Mouse (Mus musculus) c-Kit-negative CD71-positive TER-119-positive erythroid progenitor cells, embryonic 14.5 days (primary cell): ENCODE measurements around the gene Rasgrp3.

Experiments used
- DNase-seq: peaks from one replicate; pipeline ENCODE4 v3.0.0-alpha.2; 2013; ENCODE audit warnings: low read depth, low spot score

The Rasgrp3 gene

DNA sequence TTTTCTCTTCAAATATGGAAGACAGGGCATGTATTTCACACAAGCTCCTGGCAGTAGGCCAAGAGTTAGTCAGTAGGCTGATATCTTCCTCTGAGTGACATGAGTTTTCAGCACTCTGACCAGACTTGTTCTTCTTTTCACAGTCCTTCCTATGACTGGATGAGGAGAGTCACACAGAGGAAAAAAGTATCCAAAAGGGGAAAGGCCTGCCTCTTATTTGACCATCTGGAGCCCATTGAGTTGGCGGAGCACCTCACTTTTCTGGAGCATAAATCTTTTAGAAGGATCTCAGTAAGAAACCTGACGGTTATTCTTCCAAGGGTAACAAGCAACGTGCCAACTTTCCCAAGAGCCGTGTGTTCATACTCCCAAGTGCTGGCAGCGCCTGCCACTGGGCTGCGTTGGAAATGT lies 62.5 kb downstream of the Rasgrp3 start:
- DNase-seq: no peak

DNA sequence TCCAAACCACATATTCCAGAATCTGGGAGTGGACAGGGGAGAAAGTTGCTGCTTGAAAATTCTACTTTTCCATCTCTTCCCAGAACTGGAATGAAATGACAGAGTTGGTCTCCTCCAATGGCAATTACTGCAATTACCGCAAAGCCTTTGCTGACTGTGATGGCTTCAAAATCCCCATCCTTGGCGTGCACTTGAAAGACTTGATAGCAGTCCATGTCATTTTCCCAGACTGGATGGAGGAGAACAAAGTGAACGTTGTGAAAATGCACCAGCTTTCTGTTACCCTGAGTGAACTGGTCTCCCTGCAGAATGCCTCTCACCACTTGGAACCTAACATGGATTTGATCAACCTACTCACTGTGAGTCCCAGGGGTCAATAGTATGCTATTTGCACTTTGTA lies 67.3 kb downstream of the Rasgrp3 start:
- DNase-seq: no peak

DNA sequence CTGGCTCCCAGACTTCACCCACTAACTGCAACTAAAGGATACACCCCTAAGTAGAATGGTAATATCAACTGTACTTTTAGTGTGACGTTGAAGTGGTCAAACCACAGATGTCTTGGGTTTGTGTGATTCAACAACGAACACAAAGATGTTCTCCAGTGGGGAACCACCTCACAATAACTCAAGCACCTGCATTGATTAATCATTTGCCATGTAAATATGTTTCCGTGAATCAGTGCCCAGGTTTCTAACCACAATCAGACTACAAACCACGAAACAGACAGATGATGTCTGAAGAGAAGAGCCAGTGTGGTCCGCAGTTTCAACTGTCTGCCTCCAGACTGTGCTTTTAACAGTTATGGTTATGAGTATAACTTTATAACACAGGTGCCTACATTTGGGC lies 69.4 kb downstream of the Rasgrp3 start:
- DNase-seq: no peak

- no peak for DNase-seq
Measured at GRCm38 (mm10) chr17:75506097-75506675, 70.5 kb downstream of the Rasgrp3 start.

DNA sequence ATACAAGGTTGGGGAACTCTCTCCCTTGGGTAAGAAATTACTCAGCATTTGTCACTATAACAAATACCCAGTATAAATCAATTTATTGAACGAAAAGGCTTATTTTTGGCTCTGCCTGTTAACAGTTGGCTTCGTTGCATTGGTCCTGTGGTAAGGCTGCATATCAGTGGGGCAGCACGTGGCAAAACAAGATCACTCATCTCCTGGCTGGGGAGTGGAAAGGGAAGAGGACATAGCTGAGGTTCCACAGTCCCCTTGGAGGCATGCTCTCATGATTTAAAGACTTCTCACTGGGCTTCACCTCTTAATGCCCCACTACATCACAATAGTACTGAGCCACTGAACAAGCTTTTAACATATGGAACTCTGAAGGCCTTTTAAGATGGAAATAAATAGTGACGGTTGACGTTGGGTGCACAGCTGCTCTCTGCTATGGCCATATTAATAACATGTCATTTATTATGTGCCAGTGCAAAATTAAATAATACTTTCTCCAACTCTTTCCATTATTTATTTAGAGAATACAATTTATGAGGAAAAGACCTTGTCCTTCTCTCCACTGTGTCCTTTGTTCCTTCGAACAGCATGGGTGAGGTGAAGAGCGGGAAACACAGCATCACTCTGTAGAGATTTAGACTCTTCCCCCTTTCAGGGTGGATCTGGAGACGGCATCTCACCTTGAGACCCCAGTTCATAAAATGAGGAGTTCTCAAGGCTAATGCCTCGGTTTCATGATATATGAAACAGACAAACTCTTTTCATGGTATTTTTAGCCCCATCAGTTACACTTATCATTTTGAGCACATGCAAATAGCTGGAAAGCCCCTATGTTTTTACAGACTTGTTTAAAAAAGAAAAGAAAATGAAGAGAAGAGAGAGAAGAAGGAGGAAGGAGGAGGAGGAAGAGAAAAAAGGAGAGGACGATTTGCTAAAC lies 71.3 kb downstream of the Rasgrp3 start:
- no peak for DNase-seq

- DNase-seq: no peak
Measured at GRCm38 (mm10) chr17:75509257-75509656, 73.6 kb downstream of the Rasgrp3 start.

DNA sequence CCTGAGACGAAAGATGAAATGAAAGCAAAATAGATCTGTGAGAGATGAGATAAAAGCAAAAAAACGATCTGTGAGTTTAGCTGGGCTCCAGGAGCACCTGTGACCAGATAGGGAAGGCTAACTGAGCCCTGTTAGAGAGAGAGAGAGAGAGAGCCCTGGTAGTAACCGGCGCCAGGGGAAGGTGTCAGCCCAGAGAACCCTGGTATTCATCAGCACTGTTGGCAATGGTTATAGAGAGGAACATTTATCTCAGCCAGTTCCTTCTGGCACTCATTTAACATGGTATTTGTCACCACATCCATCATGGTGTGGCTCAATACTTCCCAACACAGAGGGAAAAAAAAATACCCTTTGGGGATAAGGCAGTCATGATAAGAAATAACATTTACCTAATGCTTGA lies 80.9 kb downstream of the Rasgrp3 start:
- no peak for DNase-seq

GRCm38 (mm10) chr17:75518181-75518901 lies 82.6 kb downstream of the Rasgrp3 start:
- no peak for DNase-seq

DNA sequence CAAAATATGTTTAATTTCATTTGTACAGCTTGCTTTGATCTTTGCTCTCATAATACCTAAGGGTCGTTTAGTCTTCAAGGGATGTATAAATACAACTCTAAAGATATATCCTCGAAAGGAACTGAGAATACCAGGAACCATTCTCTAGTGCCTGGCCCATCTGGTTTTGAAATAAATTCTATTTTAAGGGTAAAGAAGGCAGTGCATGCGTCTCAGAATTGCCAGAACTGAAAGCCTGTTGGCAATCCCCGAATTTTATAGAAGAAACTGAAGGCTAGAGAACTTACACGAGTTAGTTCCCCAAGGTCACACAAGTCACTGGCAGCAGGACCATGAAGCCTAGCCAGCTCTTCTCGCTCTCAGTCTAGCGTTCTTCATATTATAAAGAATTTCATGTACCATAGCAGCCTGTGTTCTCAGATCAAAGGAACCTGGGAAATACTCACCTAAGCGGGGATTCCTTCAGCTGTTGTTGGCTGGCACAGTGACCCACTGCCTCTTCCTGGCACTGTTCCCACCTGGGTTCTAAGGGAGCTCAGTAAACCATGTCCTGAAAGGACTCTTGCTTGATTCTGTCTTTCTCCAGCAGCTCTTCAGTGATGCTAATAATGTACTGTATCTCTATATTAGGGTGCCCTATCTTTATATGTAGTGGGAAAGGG lies 83.7 kb downstream of the Rasgrp3 start:
- no peak for DNase-seq

DNA sequence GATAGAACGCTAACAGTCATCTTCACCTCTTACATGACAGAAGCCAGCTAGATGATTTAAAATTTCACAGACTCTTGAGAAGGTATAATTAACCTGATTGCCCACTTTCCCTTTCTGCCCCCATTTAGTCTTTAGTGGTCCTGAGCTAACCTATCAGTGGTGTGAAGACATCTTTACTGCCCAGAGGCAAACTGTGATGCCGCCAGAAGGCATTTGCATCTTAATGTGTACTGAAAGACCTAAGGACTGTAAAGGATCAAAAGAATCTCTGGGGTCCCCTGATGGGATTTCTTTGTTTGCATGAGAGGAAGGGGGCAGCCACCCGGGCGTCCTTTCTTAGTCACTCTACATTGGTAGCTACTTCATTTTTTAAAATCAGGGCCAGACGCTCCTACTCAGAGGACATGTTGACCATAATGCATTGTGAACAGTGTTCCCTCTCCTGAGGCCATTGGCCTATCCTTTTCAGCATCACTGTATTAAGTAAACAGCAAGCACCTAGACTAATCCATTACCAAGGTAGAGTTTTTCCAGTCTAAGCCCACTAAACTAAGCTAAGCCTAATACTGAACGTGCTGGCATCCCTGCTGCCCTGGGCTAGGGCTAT lies 85.6 kb downstream of the Rasgrp3 start:
- DNase-seq: no peak

DNA sequence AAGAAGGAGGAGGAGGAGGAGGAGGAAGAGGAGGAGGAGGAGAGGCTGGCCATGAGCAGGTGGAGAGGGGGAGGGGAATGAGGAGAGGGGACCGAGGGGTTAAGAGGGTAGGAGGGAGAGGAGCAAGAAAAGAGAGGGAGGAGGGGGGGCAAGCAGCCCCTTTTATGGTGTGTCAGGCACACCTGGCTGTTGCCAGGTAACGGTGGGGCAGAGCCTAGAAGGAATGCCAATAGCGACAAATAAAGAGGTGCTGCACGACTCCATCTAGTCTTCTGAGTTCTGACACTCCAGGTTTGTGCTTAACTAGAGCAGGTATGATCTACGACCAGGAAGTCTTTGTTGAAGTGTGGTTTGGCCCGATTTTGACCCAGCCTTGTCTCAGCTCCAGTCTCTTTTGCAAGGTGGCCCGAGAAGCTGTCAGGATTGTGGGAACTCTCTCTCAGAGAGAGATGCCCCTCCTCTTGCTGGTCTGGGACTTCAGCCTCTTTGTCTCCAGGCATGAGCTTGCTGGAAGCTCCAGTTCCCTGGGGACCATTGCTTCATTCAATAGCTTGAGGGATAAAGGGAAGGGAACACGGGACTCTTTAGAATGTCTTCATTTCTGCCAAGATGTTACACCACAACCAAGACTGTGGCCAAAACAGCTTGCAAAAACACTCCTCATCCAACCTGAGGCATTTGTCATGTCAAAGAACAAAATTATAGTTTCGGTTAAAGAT lies 86.8 kb downstream of the Rasgrp3 start:
- no peak for DNase-seq

DNA sequence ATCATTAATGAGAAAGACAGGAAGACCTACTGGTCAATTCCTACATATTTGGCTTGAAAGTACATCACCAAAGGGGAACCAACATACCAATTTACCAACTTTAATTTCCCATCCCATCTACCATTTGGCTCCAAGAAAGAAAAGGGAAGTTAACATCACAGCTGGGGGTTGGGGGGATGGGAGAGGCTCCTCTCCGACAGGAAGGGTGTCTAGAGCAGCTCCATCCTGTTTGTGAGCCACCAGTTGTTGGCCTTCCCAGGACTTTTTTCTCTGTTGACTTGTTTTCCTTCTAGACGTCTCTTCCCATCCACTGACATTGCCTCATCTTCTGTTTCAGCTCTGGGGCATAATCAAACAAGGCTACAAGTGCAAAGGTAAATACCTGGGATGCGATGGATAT lies 88.1 kb downstream of the Rasgrp3 start:
- DNase-seq: no peak

- DNase-seq: no peak
Measured at GRCm38 (mm10) chr17:75526411-75526810, 90.7 kb downstream of the Rasgrp3 start.

DNA sequence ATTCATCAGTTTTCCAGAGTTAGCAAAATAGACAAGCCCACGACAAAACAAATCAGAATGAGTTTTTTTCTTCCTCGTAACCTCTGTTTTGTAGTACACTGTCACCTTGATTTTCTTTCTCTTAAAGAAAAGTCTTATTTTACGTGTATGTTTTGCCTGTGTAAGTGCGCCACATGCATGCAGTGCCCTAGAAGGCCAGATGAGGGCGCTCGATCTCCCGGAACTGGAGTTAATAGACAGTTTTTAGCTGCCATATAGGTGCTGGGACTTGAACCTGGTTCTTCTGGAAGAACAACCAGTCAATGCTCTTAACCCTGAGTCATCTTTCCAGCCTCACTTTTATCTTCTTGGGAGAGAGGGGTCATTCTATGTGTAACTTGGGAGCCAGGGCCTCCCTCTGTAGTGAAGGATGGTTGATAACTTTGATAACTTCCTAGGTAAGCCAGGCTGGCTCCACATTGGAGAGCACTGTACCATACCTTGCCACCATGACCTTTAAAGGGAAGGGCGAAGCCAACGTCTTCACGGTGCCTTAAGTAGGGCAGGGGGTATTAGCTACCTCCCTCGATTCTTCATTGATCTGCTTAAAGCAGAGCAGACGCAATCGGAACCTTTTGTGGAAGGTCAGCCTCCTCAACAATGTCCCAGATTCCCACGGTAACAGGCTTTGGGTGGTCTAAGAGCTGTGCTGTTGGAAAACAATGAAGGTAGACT lies 93.7 kb downstream of the Rasgrp3 start:
- DNase-seq: no peak

GRCm38 (mm10) chr17:75532469-75532986 lies 96.8 kb downstream of the Rasgrp3 start:
- no peak for DNase-seq

DNA sequence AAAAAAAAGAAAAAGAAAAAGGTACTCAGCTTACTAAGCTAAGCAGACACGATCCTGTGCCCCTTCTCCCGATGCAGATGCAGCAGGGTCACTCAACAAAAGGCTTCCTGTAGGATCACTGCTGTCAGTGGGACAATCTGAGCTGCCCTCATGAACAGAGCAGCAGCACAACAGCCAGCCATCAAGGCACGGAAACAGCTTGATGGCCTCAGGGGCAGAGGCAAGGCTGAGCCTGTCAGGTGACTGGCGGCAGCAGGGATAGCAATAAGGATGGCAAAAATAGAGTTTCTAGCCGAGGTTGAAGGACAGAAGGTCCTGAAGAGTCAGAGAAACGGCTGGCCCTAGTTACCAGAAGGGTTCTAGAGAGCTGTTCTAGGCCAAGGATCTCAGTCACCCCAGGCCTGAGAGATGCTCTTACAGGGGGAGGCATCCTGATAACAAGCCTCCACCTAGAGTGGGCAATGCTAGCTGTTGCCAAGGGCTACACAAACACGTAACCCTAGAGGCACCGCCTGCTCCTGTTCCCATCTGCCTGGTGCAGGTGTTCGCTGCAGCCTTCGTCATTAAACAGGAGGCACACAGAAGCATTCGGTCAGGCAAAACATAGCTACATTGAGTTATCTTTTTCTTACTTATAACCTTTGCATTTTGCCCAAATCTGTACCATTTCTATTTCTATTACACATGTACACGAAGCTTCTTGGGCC lies 98.8 kb downstream of the Rasgrp3 start:
- DNase-seq: no peak

DNA sequence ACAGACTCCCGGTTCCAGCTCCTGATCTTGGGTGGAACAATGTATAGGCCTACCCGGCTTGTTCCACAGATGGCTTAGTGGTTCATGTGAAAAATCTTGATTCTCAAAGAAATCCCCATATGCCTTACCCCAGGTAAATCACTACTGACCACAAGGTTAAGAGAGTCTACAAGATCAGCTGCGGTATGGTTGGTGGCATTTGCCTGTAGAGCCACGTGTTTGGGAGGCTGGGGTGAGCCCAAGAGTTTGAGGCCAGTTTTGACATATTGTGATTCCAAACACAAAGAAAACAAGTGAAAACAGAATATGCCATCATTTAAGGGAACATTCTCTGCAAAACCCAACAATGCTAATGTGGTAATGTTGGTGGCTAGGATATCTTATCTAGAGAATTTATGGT lies 99.9 kb downstream of the Rasgrp3 start:
- DNase-seq: no peak

DNA sequence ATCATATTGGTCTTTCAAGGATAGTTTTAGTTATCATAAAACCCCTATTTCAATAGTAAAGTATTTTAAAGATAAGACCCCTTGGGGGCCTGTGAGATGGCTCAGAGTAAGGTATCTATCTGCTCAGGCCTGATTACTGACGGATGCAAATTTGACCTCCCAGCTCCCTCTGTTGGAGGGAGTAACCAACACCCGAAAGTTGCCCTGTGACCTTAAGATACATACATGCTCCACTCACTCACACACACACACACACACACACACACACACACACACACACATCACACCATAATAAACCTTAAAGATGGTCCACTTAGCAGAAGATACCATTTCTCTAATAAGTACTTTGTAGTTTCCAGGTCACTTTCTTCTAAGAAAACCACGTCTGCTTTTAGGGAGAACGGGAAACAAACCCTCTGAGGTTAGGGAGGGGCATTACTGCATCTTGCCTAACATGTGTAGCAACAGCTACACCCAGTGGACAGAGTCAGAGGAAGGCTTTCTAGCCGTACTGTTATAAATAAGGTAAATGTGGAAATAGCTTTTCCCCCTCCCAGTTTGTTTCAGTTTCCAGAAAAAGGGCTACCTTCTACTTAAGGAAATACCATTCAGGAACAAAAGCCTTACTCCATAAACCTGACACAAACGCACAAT lies 100.8 kb downstream of the Rasgrp3 start:
- no peak for DNase-seq

DNA sequence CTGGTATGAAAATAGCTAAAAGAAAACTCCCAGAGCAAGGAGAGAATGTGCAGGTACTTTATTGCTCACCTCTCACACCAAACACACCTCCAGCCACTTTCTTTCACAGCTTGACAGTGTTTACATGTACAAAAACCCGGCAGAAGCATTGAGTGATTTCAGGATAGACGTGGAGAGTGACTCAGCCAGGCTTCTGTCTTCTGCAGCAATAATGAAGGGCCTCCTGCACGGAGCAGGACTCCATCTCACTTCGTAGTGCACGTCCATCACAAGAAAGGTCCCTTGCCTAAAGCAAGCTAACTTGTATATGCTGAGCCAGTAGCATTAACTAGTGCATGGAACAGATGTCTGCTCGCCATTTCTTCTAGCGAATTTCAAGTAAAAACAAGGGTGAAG lies 101.4 kb downstream of the Rasgrp3 start:
- DNase-seq: no peak
